8 mouse cellular contexts compared by ENCODE assay signal in genomic region chr12:15813133-15813818, GRCm38 (mm10). TPM values are rescaled to one million over a fixed set of nuclear protein-coding genes. Genes with fewer than 3 reads are reported as not detected.
DNase-seq lines count a peak whose midpoint lies in the region; ATAC-seq lines count a peak whose summit lies in the region.

No protein-coding gene starts in this region.

- H3K9me3 ChIP-seq in forebrain, embryonic 16.5 days (ENCODE audit: control insufficient read depth, low read length): no peaks in the 10 kb centered on the region
- no peaks in the 10 kb centered on the region for H3K9me3 ChIP-seq in intestine, embryonic 14.5 days (ENCODE audit: control insufficient read depth, low read length)
- H3K9me3 ChIP-seq in liver, embryonic 11.5 days (ENCODE audit: control insufficient read depth, low read length): no peaks in the 10 kb centered on the region

- H3K4me1 ChIP-seq in forebrain, embryonic 16.5 days (replicated peaks; ENCODE audit: control insufficient read depth, insufficient read depth, low read length): peaks cover 29% of the 10 kb centered on the region
- H3K4me1 ChIP-seq in intestine, embryonic 14.5 days (replicated peaks; ENCODE audit: control insufficient read depth, insufficient read depth, low read length): peaks cover 12% of the 10 kb centered on the region
- H3K4me1 ChIP-seq in liver, embryonic 11.5 days (replicated peaks; ENCODE audit: control insufficient read depth, insufficient read depth, low read length): no peaks in the 10 kb centered on the region

- peak; percentile 46 for DNase-seq in right cerebral cortex, adult 18-20 months
- no peak for DNase-seq in right cerebral cortex, postnatal 4 days
- DNase-seq in intestine, embryonic 14.5 days (ENCODE audit: low spot score): peak; percentile 65
- DNase-seq in liver, embryonic 11.5 days (ENCODE audit: low spot score): no peak
- DNase-seq in retina, adult 2 months (ENCODE audit: low read depth, low spot score): peak; percentile 13
- no peak for DNase-seq in adrenal gland, adult 18-20 months (ENCODE audit: low spot score in 2 of 2)

- peak overlapping the region; percentile 71 for H3K4me2 ChIP-seq in forebrain, embryonic 16.5 days (ENCODE audit: low read length)
- peak overlapping the region; percentile 83 for H3K4me2 ChIP-seq in intestine, embryonic 14.5 days (ENCODE audit: low read length)
- peak overlapping the region; percentile 93 for H3K4me2 ChIP-seq in liver, embryonic 11.5 days

- peak overlapping the region; percentile 85 for H3K4me3 ChIP-seq in forebrain, embryonic 16.5 days (replicated peaks; ENCODE audit: low read length)
- H3K4me3 ChIP-seq in intestine, embryonic 14.5 days (ENCODE audit: low read depth, low read length): peak overlapping the region; percentile 84
- H3K4me3 ChIP-seq in liver, embryonic 11.5 days (ENCODE audit: low read depth, low read length): peak overlapping the region; percentile 67

- no peaks in the 10 kb centered on the region for H3K27me3 ChIP-seq in forebrain, embryonic 16.5 days (replicated peaks; ENCODE audit: control insufficient read depth, insufficient read depth, low read length)
- no peaks in the 10 kb centered on the region for H3K27me3 ChIP-seq in intestine, embryonic 14.5 days (replicated peaks; ENCODE audit: control insufficient read depth, insufficient read depth, low read length)
- H3K27me3 ChIP-seq in liver, embryonic 11.5 days (replicated peaks; ENCODE audit: control insufficient read depth, insufficient read depth, low read length): peaks cover 39% of the 10 kb centered on the region

- 0 out of 2 replicates have a peak, but pooled peaks have one; percentile 4 for ATAC-seq in forebrain, embryonic 16.5 days
- no peak for ATAC-seq in intestine, embryonic 14.5 days (replicated peaks; ENCODE audit: low FRiP score, low TSS enrichment, low read depth)
- ATAC-seq in liver, embryonic 11.5 days (replicated peaks; ENCODE audit: low FRiP score): no peak
- ATAC-seq in erythroblast, adult 5-6 weeks (replicated peaks; ENCODE audit: low FRiP score, poor library complexity, severe bottlenecking): no peak

- H3K9ac ChIP-seq in forebrain, embryonic 16.5 days (replicated peaks; ENCODE audit: low read depth, low read length): peak overlapping the region; percentile 96
- peak overlapping the region; percentile 91 for H3K9ac ChIP-seq in intestine, embryonic 14.5 days (ENCODE audit: low read length)
- no peak overlapping the region for H3K9ac ChIP-seq in liver, embryonic 11.5 days (ENCODE audit: low read depth, low read length)

- H3K36me3 ChIP-seq in forebrain, embryonic 16.5 days (ENCODE audit: control insufficient read depth, insufficient read depth): peaks cover 2% of the 10 kb centered on the region; the same call in 1 of the 2 replicates
- peaks cover 8% of the 10 kb centered on the region for H3K36me3 ChIP-seq in intestine, embryonic 14.5 days (ENCODE audit: control insufficient read depth, insufficient read depth, low read length)
- H3K36me3 ChIP-seq in liver, embryonic 11.5 days (ENCODE audit: control insufficient read depth, insufficient read depth, low read length): no peaks in the 10 kb centered on the region

- WGBS in forebrain, embryonic 16.5 days: 5% methylated on average over 12 of the region's 12 CpGs
- 18% methylated on average over 12 of the region's 12 CpGs for WGBS in intestine, embryonic 14.5 days
- 47% methylated on average over 12 of the region's 12 CpGs for WGBS in liver, embryonic 11.5 days

- peak overlapping the region; percentile 96 for H3K27ac ChIP-seq in forebrain, embryonic 16.5 days (ENCODE audit: low read length)
- H3K27ac ChIP-seq in intestine, embryonic 14.5 days (ENCODE audit: low read depth): peak overlapping the region; percentile 9; the same call in 1 of the 2 replicates
- no peak overlapping the region for H3K27ac ChIP-seq in liver, embryonic 11.5 days (ENCODE audit: low read depth, low read length)

RNA-seq across cellular contexts. Expression of gene Trib2, which starts 3.4 kb away (rescaled TPM):
- polyA plus RNA-seq in forebrain, embryonic 16.5 days (2015; fragmentation: Nextera tagmentation; extraction: Ambion mirVana): 107 and 112 TPM in 2 replicates
- polyA plus RNA-seq in intestine, embryonic 14.5 days (2014; fragmentation: Nextera tagmentation; extraction: Ambion mirVana): 26.5 and 28.9 TPM in 2 replicates
- polyA plus RNA-seq in liver, embryonic 11.5 days (2014; fragmentation: Nextera tagmentation; extraction: Ambion mirVana): 6.4 and 9.4 TPM in 2 replicates
- total RNA-seq in adrenal gland, adult 18-20 months (2021): 10 to 100 TPM; 11.4 to 14.7 TPM
- total RNA-seq in erythroblast, adult 5-6 weeks (2015; ENCODE audit: low replicate concordance): 1.3 and 1.7 TPM in 2 replicates
- total RNA-seq in erythroblast, adult 5-6 weeks (2017; ENCODE audit: low replicate concordance): 0.84 and 1.6 TPM in 2 replicates

Comparison
In these comparisons a context has a peak if more than half of its experiments do, and no peak if none do; other contexts are left out.
1. DNase-seq: peak in right cerebral cortex, adult 18-20 months (single experiment), intestine, embryonic 14.5 days (single experiment) and retina, adult 2 months (single experiment); none in right cerebral cortex, postnatal 4 days (single experiment), liver, embryonic 11.5 days (single experiment) and adrenal gland, adult 18-20 months (0 of 2).
2. Peak in every context shown above with its lines, with median percentiles within 50 percentile points of each other: H3K4me2 ChIP-seq and H3K4me3 ChIP-seq.